Mouse (Mus musculus): ENCODE measurements at regions not wholly inside any gene's neighbourhood (a gene's known extent, or its start where the extent isn't known, plus 50 kb on each side); places are given as distances from the start of the nearest gene placed in this dataset.

GRCm38 (mm10) chr4:124455511-124456338 lies 154.9 kb downstream of the 3100002H09Rik start:
- no peaks in the 10 kb centered on the region for H3K9me3 ChIP-seq (replicated peaks; ENCODE audit: low read length)
- no peak overlapping the region for H3K27ac ChIP-seq (ENCODE audit: insufficient read depth, low read depth)
- no peaks in the 10 kb centered on the region for H3K36me3 ChIP-seq (replicated peaks in 1 of 2; ENCODE audit: control insufficient read depth in 1 of 2, insufficient read depth in 1 of 2, low read length in 1 of 2)
- dilution Hi-C loops (cut with MboI; ENCODE audit: extremely low pct_ligation_motif_present, extremely low pct_unique_long_range_greater_than_20kb, low sequenced_read_pairs), result no loop called here
- H3K79me2 ChIP-seq (replicated peaks; ENCODE audit: control insufficient read depth, extremely low read depth, insufficient read depth, poor library complexity, severe bottlenecking), result no peaks in the 10 kb centered on the region
- no peaks in the 10 kb centered on the region for H3K4me1 ChIP-seq (ENCODE audit: control insufficient read depth in 1 of 2, insufficient read depth in 2 of 2)
- no peak overlapping the region for H3K4me3 ChIP-seq (replicated peaks in 1 of 3; ENCODE audit: low read depth in 2 of 3, low read length in 2 of 3, poor library complexity in 1 of 3)
- H3K27me3 ChIP-seq (replicated peaks), result peaks cover 77% of the 10 kb centered on the region
- no peak for DNase-seq (ENCODE audit: extremely low read depth)
- TF ChIP-seq SIN3A (IDR thresholded peaks at IDR 0.05; ENCODE audit: low read length) (no peak), MYC (IDR thresholded peaks at IDR 0.05; ENCODE audit: low read depth, low read length) (no peak), POLR2A (IDR thresholded peaks at IDR 0.05; ENCODE audit: low read depth, low read length) (no peak), PAX5 (IDR thresholded peaks at IDR 0.05; ENCODE audit: low read length) (no peak), ETS1 (conservative IDR thresholded peaks at IDR 0.05; ENCODE audit: low read depth, low read length) (no peak), MAFK (IDR thresholded peaks at IDR 0.05; ENCODE audit: insufficient replicate concordance, low read length) (no peak), CHD1 (IDR thresholded peaks at IDR 0.05; ENCODE audit: low read depth, low read length) (no peak), KAT2A (IDR thresholded peaks at IDR 0.05; ENCODE audit: insufficient replicate concordance, low read length) (no peak), UBTF (IDR thresholded peaks at IDR 0.05; ENCODE audit: low read depth, low read length) (no peak), SMC3 (IDR thresholded peaks at IDR 0.05; ENCODE audit: low read depth, low read length) (no peak), USF1 (IDR thresholded peaks at IDR 0.05; ENCODE audit: low read depth, low read length) (no peak), E2F4 (IDR thresholded peaks at IDR 0.05; ENCODE audit: insufficient replicate concordance, low read depth, low read length) (no peak), MXI1 (IDR thresholded peaks at IDR 0.05; ENCODE audit: low read depth, low read length) (no peak), GABPA (IDR thresholded peaks at IDR 0.05; ENCODE audit: insufficient replicate concordance, low read depth, low read length) (no peak), HCFC1 (IDR thresholded peaks at IDR 0.05; ENCODE audit: low read depth, low read length) (no peak), MAZ (IDR thresholded peaks at IDR 0.05; ENCODE audit: low read depth, low read length) (no peak), NRF1 (IDR thresholded peaks at IDR 0.05; ENCODE audit: low read depth, low read length) (no peak), TCF12 (IDR thresholded peaks at IDR 0.05; ENCODE audit: low read depth, low read length) (no peak), EP300 (IDR thresholded peaks at IDR 0.05; ENCODE audit: low read length) (no peak), JUN (IDR thresholded peaks at IDR 0.05; ENCODE audit: insufficient read depth, low read depth, low read length) (no peak)
- no peak overlapping the region for H3K9ac ChIP-seq (ENCODE audit: insufficient read depth, low read depth)
- no peak overlapping the region for H3K4me2 ChIP-seq (ENCODE audit: insufficient read depth, low read depth, poor library complexity, severe bottlenecking)
- in situ Hi-C loops (cut with MboI; ENCODE audit: low pct_ligation_motif_present, low pct_unique_long_range_greater_than_20kb, low sequenced_read_pairs), result no loop called here

DNA sequence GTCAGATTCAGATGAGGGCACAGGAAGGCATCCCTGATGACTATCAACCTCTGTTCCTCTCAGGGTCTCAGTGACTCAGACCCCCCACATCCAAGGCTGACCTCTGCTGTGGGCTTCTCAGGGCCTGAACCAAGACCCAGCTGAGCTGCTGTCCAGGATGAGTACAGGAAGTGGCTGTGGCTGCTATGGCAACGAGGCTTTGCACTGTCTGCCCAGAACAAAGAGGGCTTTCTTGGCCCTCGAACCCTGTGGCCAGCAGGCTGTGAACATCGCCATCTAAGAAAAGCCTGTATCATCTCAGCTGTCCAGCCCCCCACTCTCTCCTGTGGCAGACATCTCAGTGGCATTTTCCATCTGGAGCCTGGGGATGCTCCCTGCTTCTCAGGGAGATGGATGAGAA lies 159.5 kb downstream of the 3100002H09Rik start:
- no peak overlapping the region for H3K4me3 ChIP-seq (replicated peaks in 1 of 3; ENCODE audit: low read depth in 2 of 3, low read length in 2 of 3, poor library complexity in 1 of 3)
- H3K27ac ChIP-seq (ENCODE audit: insufficient read depth, low read depth), result no peak overlapping the region
- no peaks in the 10 kb centered on the region for H3K9me3 ChIP-seq (replicated peaks; ENCODE audit: low read length)
- no peaks in the 10 kb centered on the region for H3K4me1 ChIP-seq (ENCODE audit: control insufficient read depth in 1 of 2, insufficient read depth in 2 of 2)
- dilution Hi-C loops (cut with MboI; ENCODE audit: extremely low pct_ligation_motif_present, extremely low pct_unique_long_range_greater_than_20kb, low sequenced_read_pairs) (no loop called here), in situ Hi-C loops (cut with MboI; ENCODE audit: low pct_ligation_motif_present, low pct_unique_long_range_greater_than_20kb, low sequenced_read_pairs) (no loop called here)
- no peak for DNase-seq (ENCODE audit: extremely low read depth)
- H3K9ac ChIP-seq (ENCODE audit: insufficient read depth, low read depth), result no peak overlapping the region
- no peaks in the 10 kb centered on the region for H3K79me2 ChIP-seq (replicated peaks; ENCODE audit: control insufficient read depth, extremely low read depth, insufficient read depth, poor library complexity, severe bottlenecking)
- peaks cover 81% of the 10 kb centered on the region for H3K27me3 ChIP-seq (replicated peaks)
- TF ChIP-seq JUND (conservative IDR thresholded peaks at IDR 0.05; ENCODE audit: low read depth, low read length), result no peak
- TF ChIP-seq ZNF384 (IDR thresholded peaks at IDR 0.05; ENCODE audit: low read depth, low read length), result no peak
- no peak for TF ChIP-seq MAX (IDR thresholded peaks at IDR 0.05; ENCODE audit: low read length)
- no peak for TF ChIP-seq PAX5 (IDR thresholded peaks at IDR 0.05; ENCODE audit: low read length)
- TF ChIP-seq EP300 (IDR thresholded peaks at IDR 0.05; ENCODE audit: low read length), result no peak
- no peak for TF ChIP-seq MXI1 (IDR thresholded peaks at IDR 0.05; ENCODE audit: low read depth, low read length)
- no peak for TF ChIP-seq MYC (IDR thresholded peaks at IDR 0.05; ENCODE audit: low read depth, low read length)
- no peak for TF ChIP-seq ZKSCAN1 (IDR thresholded peaks at IDR 0.05; ENCODE audit: borderline replicate concordance, low read depth, low read length)
- no peak for TF ChIP-seq NRF1 (IDR thresholded peaks at IDR 0.05; ENCODE audit: low read depth, low read length)
- TF ChIP-seq ZC3H11A (IDR thresholded peaks at IDR 0.05; ENCODE audit: low read depth, low read length), result no peak
- no peak for TF ChIP-seq MEF2A (IDR thresholded peaks at IDR 0.05; ENCODE audit: borderline replicate concordance, low read depth, low read length)
- no peak for TF ChIP-seq SIN3A (IDR thresholded peaks at IDR 0.05; ENCODE audit: low read length)
- TF ChIP-seq CHD2 (IDR thresholded peaks at IDR 0.05; ENCODE audit: low read length), result no peak
- no peaks in the 10 kb centered on the region for H3K36me3 ChIP-seq (replicated peaks in 1 of 2; ENCODE audit: control insufficient read depth in 1 of 2, insufficient read depth in 1 of 2, low read length in 1 of 2)
- H3K4me2 ChIP-seq (ENCODE audit: insufficient read depth, low read depth, poor library complexity, severe bottlenecking), result no peak overlapping the region

All from CH12.LX (cell line).